Mouse (Mus musculus) retina, embryonic 14.5 days (tissue): ENCODE measurements at regions not wholly inside any gene's neighbourhood (a gene's known extent, or its start where the extent isn't known, plus 50 kb on each side); places are given as distances from the start of the nearest gene placed in this dataset.

Experiments
- DNase-seq: peaks from one replicate; pipeline ENCODE4 v3.0.0-alpha.2; 2015; ENCODE audit warnings: low spot score

GRCm38 (mm10) chr6:98609133-98609532, 266.6 kb upstream of the Gm765 start:
- DNase-seq: no peak

GRCm38 (mm10) chr6:98606680-98607079, 264.1 kb upstream of the Gm765 start:
- no peak for DNase-seq

- DNase-seq: no peak
Measured at GRCm38 (mm10) chr6:98597612-98598011, 255.1 kb upstream of the Gm765 start.

GRCm38 (mm10) chr6:98590989-98591388, 248.4 kb upstream of the Gm765 start:
- DNase-seq: no peak

GRCm38 (mm10) chr6:98588979-98589378, 246.4 kb upstream of the Gm765 start:
- no peak for DNase-seq

GRCm38 (mm10) chr6:98584541-98584940, 242.0 kb upstream of the Gm765 start:
- DNase-seq: no peak

GRCm38 (mm10) chr6:98582826-98583225, 240.3 kb upstream of the Gm765 start:
- DNase-seq: no peak

- no peak for DNase-seq
Measured at GRCm38 (mm10) chr6:98575227-98575626, 232.7 kb upstream of the Gm765 start.

GRCm38 (mm10) chr6:98555702-98556101, 213.1 kb upstream of the Gm765 start:
- no peak for DNase-seq

- DNase-seq: no peak
Measured at GRCm38 (mm10) chr6:98553922-98554321, 211.4 kb upstream of the Gm765 start.

- no peak for DNase-seq
Measured at GRCm38 (mm10) chr6:98551781-98552180, 209.2 kb upstream of the Gm765 start.

GRCm38 (mm10) chr6:98526882-98527440, 184.4 kb upstream of the Gm765 start:
- no peak for DNase-seq

GRCm38 (mm10) chr6:98525286-98525685, 182.7 kb upstream of the Gm765 start:
- DNase-seq: peak; percentile 84

- no peak for DNase-seq
Measured at GRCm38 (mm10) chr6:98524659-98525058, 182.1 kb upstream of the Gm765 start.

GRCm38 (mm10) chr6:98521526-98521925, 179.0 kb upstream of the Gm765 start:
- no peak for DNase-seq

- no peak for DNase-seq
Measured at GRCm38 (mm10) chr6:98514826-98515225, 172.3 kb upstream of the Gm765 start.

GRCm38 (mm10) chr6:98514376-98514775, 171.8 kb upstream of the Gm765 start:
- DNase-seq: no peak

GRCm38 (mm10) chr6:98513217-98513616, 170.7 kb upstream of the Gm765 start:
- no peak for DNase-seq

- DNase-seq: no peak
Measured at GRCm38 (mm10) chr6:98502726-98503125, 160.2 kb upstream of the Gm765 start.

GRCm38 (mm10) chr6:98499721-98500120, 157.2 kb upstream of the Gm765 start:
- no peak for DNase-seq

- no peak for DNase-seq
Measured at GRCm38 (mm10) chr6:98486626-98487025, 144.1 kb upstream of the Gm765 start.

- DNase-seq: no peak
Measured at GRCm38 (mm10) chr6:98483319-98484123, 141.0 kb upstream of the Gm765 start.

- DNase-seq: no peak
Measured at GRCm38 (mm10) chr6:98482319-98482718, 139.8 kb upstream of the Gm765 start.

GRCm38 (mm10) chr6:98467563-98467962, 125.0 kb upstream of the Gm765 start:
- DNase-seq: no peak
